Mouse (Mus musculus): ENCODE data around the gene Polm.

DNA sequence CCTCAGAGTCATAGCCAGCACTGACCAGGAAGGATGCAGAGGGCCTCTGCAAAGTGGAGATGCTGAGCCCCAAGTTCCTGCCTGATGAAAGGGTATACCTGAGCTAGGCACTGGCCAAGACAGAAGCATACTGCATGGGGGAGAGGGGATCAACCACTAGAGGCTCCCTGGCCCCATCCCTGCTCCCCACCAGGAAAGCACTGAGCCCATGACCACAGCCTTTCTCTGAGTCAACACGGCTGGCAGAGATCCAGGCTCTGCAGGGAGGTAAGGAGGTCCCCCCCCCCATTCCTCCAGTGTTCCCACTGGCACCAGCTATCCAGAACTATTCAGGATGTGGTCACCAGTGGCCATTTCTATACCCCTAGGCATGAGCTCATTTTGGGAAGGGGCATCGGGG lies 11.5 kb upstream of the Polm start:
- TF ChIP-seq GATA1 (IDR thresholded peaks at IDR 0.05; ENCODE audit: low read length) (no peak), TAL1 (IDR thresholded peaks at IDR 0.05; ENCODE audit: low read length) (no peak)

All from erythroblast, embryonic 14.5 days (primary cell).